ENCODE assay signal across 19 mouse cellular contexts in genomic region chr11:104631306-104631705, GRCm38 (mm10). TPM values are rescaled to one million over a fixed set of nuclear protein-coding genes. Genes with fewer than 3 reads are reported as not detected.
A peak's percentile ranks its signal among the peaks of the same experiment; 100 is the strongest.
DNase-seq lines count a peak whose midpoint lies in the region; ATAC-seq lines count a peak whose summit lies in the region.
"Had no signal": no experiment of that assay in that cellular context is flagged by ENCODE, and none has a peak within 500 bp of the region (broad histone marks: within the 10 kb centered on the region; RNA-seq: fewer than 3 reads in every experiment).

No protein-coding gene starts in this region.

- peak; percentile 79 for ATAC-seq in neutrophil, adult 5-6 weeks (ENCODE audit: extremely low read depth, insufficient number of reproducible peaks, low FRiP score, poor library complexity, severe bottlenecking)
- ATAC-seq in hindbrain, embryonic 13.5 days (ENCODE audit: low FRiP score) = no peak
- ATAC-seq: forebrain, postnatal 0 days; intestine, postnatal 0 days had no signal

- 71% methylated on average over 1 of the region's 1 CpGs for WGBS in hindbrain, embryonic 13.5 days

- H3K4me3 ChIP-seq in hindbrain, embryonic 13.5 days = no peak overlapping the region
- H3K4me3 ChIP-seq: heart, embryonic 12.5 days; hindbrain, embryonic 10.5 days; layer of hippocampus, adult 2 months; limb, embryonic 15.5 days had no signal

- no peak overlapping the region for H3K9ac ChIP-seq in hindbrain, embryonic 13.5 days
- H3K9ac ChIP-seq: forebrain, postnatal 0 days; heart, embryonic 12.5 days; limb, embryonic 15.5 days; lung, embryonic 14.5 days had no signal

- intact Hi-C loops in heart, postnatal 25 days (cut with DNase I) = no loop called here

- no peaks in the 10 kb centered on the region for H3K9me3 ChIP-seq in hindbrain, embryonic 13.5 days
- H3K9me3 ChIP-seq: heart, embryonic 12.5 days; hindbrain, embryonic 10.5 days; limb, embryonic 15.5 days had no signal

- H3K4me2 ChIP-seq in hindbrain, embryonic 13.5 days = no peak overlapping the region
- H3K4me2 ChIP-seq: heart, embryonic 12.5 days; limb, embryonic 15.5 days; lung, embryonic 14.5 days had no signal

- H3K27ac ChIP-seq in hindbrain, embryonic 13.5 days = no peak overlapping the region
- H3K27ac ChIP-seq: layer of hippocampus, adult 2 months; limb, embryonic 15.5 days had no signal

- H3K36me3 ChIP-seq in hindbrain, embryonic 13.5 days = no peaks in the 10 kb centered on the region
- H3K36me3 ChIP-seq: heart, embryonic 12.5 days; hindbrain, embryonic 10.5 days; limb, embryonic 15.5 days had no signal

- no peaks in the 10 kb centered on the region for H3K27me3 ChIP-seq in hindbrain, embryonic 13.5 days
- H3K27me3 ChIP-seq: heart, embryonic 12.5 days; limb, embryonic 15.5 days had no signal

- no peaks in the 10 kb centered on the region for H3K4me1 ChIP-seq in hindbrain, embryonic 13.5 days (replicated peaks)

- DNase-seq in heart, adult 11 months = peak; percentile 80
- no peak for DNase-seq in heart, postnatal 25 days (ENCODE audit: low spot score)
- peak; percentile 46 to 47 for DNase-seq in spleen, adult 18-20 months
- DNase-seq in spleen, postnatal 14 days (ENCODE audit: low spot score in 2 of 2) = no peak
- DNase-seq in CD8-positive naive resting alpha-beta T cell, adult 2 months (ENCODE audit: low read depth in 2 of 2, low spot score in 2 of 2) = peak; percentile 35 to 46
- no peak for DNase-seq in yolk sac, embryonic 10.5 days (ENCODE audit: low spot score)
- DNase-seq: cerebellum, adult 18-20 months; embryo, embryonic 11 days; forebrain, postnatal 0 days; gastrocnemius, postnatal 36 days; lung, embryonic 14.5 days; right cerebral cortex, postnatal 4 days had no signal

RNA-seq across cellular contexts. Expression of gene Itgb3, which starts 23.5 kb away (rescaled TPM):
- total RNA-seq in heart, postnatal 25 days (2021) = 1 to 10 TPM; 3.1 to 3.8 TPM
- total RNA-seq in neutrophil, adult 5-6 weeks (2017) = 27.5 and 29.2 TPM in 2 replicates
- polyA plus RNA-seq in hindbrain, embryonic 13.5 days (2015; fragmentation: Nextera tagmentation; extraction: Ambion mirVana) = 1.9 TPM in 2 replicates

RNA-seq across cellular contexts. Expression of gene Gm11639, which starts 54.2 kb away (rescaled TPM):
- under 1 TPM; 0.03 TPM for total RNA-seq in heart, postnatal 25 days (2021)
- under 0.01 TPM in 2 replicates for total RNA-seq in neutrophil, adult 5-6 weeks (2017)
- polyA plus RNA-seq in hindbrain, embryonic 13.5 days (2015; fragmentation: Nextera tagmentation; extraction: Ambion mirVana) = 0.16 TPM in 1 of 2 replicates, not detected in the other
- total RNA-seq: gastrocnemius, postnatal 36 days had no signal
- polyA plus RNA-seq: hindbrain, embryonic 10.5 days; intestine, postnatal 0 days; limb, embryonic 15.5 days; lung, embryonic 14.5 days had no signal

Comparison
In these comparisons a context has a peak if more than half of its experiments do, and no peak if none do; other contexts are left out.
1. DNase-seq: peak in heart, adult 11 months (single experiment), spleen, adult 18-20 months (2 of 2) and CD8-positive naive resting alpha-beta T cell, adult 2 months (2 of 2); none in heart, postnatal 25 days (single experiment), spleen, postnatal 14 days (0 of 2) and yolk sac, embryonic 10.5 days (single experiment).